Mouse (Mus musculus) embryo, embryonic 10 days (tissue): Measurements from ENCODE around the gene Mecr.
"Not testable (repeated sequence)": the region's sequence is repeated elsewhere in the genome, so short reads cannot be mapped to it uniquely, and the experiment has no call there.

ENCODE experiments used
- DNase-seq: peaks from one replicate; pipeline ENCODE4 v3.0.0-alpha.2; 2015; ENCODE audit warnings: low spot score

The Mecr gene

GRCm38 (mm10) chr4:131843290-131843743 is at the start of gene Mecr:
Gene Mecr, plus strand, starts transcription at chr4:131843470.
- DNase-seq = peak; percentile 96

- no peak for DNase-seq
Measured at GRCm38 (mm10) chr4:131796312-131797080, 46.8 kb upstream of the Mecr start.

- no peak for DNase-seq
Measured at GRCm38 (mm10) chr4:131797483-131797882, 45.8 kb upstream of the Mecr start.

DNA sequence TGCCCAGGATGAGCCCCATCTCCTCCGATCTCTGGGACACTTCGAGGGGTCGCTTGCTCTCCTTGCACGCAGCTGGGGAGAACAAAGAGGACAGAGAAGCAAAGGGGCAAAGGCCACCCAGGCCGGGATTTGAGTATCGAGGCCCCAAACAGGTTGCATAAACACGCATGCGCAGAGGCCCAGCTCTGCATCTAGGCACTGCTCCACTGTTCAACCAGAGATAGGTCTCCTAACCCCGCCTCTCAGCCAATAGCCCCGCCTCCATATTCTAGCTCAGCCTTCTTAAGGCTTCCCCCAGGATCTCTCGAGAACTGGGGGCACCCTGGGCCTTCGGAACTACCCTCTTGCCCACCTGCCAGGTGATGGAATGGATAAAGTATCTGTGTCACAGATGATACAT is 45.4 kb upstream of the Mecr start:
- DNase-seq = peak; percentile 12

DNA sequence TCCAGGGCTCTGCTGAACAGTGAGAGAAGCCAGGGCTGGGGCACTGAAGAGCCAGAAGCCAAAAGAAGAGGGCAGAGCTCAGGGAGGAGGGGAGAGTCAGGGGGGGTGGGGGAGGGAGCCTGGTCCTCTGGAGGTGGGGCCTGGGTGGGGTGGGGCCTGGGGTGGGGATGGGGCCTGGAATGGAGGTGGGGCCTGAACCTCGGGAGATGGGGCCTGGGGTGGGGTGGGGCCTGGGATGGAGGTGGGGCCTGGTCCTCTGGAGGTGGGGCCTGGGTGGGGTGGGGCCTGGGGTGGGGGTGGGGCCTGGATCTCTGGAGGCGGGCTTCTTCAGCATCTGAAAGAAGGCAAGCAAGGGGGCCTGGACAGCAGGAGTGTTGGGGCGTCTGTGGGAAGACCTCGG is 44.3 kb upstream of the Mecr start:
- DNase-seq = peak; percentile 14

GRCm38 (mm10) chr4:131803846-131804245 is 39.4 kb upstream of the Mecr start:
- DNase-seq = no peak

- not testable (repeated sequence) for DNase-seq
Measured at GRCm38 (mm10) chr4:131804732-131805131, 38.5 kb upstream of the Mecr start.

DNA sequence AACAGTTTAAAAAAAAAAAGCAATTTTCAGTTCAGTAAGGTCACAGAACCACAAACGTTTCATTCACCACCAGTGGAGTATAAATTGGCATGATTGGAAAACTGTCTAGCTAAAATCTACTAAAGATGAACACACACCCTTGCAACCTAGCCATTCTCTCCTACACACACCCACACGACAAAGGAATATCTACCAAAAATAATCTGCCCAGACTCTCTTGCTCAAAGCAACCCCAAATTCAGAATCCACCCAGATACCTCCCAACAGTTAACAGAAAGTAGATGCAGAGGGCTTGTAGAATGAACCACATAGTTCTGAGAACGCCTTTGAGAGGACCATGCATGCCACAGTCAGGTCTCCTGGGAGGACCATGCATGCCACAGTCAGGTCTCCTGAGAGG is 38.0 kb upstream of the Mecr start:
- no peak for DNase-seq

DNA sequence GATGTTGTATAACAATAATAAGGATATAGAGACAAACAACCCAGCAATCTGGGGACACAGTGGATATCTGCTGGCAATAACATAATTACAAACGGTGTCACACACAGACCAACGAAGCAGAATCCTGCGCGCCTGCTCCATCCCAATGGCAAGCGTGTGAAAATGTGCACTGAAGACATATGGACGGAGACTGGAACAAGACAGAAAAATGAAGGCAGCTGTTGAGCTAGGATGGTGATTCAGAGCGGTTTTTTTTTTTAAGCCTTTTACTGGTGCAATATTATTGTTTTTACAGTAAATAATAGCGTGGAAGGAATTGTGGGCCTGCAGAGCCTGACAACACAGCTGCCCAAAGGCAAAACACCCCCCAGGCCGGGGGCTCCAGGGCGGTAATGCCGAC is 30.8 kb upstream of the Mecr start:
- DNase-seq = no peak

GRCm38 (mm10) chr4:131813798-131814197 is 29.5 kb upstream of the Mecr start:
- no peak for DNase-seq

DNA sequence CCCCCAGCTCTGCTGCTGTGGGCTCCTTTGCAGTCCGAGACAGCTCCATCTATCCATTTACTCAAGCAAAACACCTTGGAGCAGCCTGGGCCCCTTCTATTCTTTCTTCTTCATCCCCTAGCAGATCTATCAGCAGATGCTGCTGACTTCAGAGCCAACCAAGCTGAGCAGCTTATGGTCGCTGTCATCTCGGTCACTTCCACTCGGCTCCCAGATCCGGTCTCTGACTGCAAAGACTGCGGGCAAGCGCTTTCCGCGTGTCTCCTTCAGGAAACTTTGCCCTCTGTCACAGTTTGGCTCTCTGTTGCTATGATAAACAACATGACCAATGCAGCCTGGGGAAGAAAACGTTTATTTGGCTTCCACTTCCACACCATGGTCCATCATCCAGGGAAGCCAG is 28.4 kb upstream of the Mecr start:
- no peak for DNase-seq

- DNase-seq = no peak
Measured at GRCm38 (mm10) chr4:131815774-131816173, 27.5 kb upstream of the Mecr start.

- no peak for DNase-seq
Measured at GRCm38 (mm10) chr4:131818926-131819325, 24.3 kb upstream of the Mecr start.

DNA sequence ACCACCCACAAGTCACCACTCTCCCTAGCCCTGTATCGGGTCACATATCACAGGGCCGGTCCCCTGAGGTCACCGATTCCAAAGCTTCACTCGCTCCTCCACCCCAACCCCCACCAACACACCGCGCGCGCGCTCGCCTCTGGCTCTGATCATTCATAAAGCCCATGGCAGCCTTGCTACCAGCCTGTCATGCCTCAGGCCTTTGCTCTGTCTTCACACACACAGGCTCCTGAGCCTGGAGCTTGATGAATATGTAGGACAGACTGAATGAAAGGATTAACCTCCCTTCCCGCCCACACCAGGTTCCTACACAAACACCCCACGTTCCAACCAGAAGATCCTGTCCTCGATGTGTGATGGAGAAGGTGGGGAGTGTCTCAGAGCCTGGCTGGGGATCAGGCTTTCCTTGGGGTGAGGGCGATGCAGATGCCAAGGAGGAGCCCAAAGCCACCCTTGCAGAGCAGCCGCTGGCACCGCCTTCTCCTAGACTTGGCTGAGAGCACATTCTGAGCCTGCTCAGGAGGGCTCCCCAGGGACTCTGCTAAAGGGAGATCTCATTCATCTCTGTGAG is 22.0 kb upstream of the Mecr start:
- peak; percentile 41 for DNase-seq

GRCm38 (mm10) chr4:131822583-131822982 is 20.7 kb upstream of the Mecr start:
- DNase-seq = no peak

DNA sequence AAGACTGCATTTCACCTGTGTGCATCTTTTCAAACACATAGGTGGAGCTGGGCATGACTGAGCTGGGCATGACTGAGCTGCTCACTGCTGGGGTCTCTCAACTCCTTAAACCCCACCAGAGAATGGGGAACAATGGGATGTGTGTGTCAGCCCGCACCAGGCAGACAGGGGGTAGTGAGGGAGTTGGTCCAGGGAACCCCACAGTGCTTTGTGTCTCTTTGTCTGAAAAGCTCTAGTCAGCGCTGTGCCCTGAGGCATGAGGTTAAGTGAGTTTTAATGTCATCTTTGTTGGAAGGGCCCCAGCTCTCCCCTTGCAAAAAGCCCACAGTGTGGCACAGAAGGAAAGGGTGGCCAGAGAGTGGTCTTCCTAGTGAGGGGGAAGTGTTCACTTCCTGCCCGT is 18.3 kb upstream of the Mecr start:
- no peak for DNase-seq

GRCm38 (mm10) chr4:131825830-131826229 is 17.4 kb upstream of the Mecr start:
- DNase-seq = no peak

DNA sequence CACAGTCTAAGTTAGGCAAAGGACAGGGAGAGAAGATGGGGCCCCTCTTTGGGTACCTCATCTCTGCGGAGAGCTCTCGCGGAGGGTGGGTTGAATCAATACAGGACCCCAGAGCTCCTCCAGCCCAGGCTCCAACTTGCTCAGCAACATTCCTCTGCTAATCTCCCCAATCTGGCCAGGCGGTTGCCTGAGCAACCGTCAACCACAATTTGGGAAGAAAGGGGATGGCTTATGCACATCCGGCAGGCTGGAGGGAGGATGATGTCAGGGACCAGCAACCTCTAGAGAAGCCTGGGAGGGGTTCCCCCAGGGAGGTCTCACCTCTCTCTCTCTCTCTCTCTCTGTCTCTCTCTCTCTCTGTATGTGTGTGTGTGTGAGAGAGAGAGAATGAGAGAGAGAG is 16.4 kb upstream of the Mecr start:
- peak; percentile 79 for DNase-seq

DNA sequence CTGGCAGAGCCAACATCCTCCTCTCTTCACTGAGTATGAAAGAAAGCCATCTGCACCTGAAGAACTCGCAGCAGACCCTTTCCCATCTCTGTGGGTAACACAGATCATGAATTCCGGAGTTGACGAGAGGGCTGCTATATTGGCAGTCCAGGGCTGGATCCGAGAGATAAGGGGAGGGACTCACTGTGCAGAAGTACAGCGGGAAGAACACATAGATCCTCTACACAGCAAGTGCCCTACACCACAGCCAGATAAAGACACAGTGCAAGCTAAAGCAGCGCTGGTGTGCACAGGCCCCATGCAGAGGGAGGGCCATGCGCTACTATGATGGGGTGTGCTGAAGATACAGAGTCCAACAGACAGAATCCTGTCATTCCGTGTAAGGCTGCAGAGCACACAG is 14.1 kb upstream of the Mecr start:
- no peak for DNase-seq

- no peak for DNase-seq
Measured at GRCm38 (mm10) chr4:131831546-131832045, 11.7 kb upstream of the Mecr start.

- no peak for DNase-seq
Measured at GRCm38 (mm10) chr4:131832759-131833407, 10.4 kb upstream of the Mecr start.

DNA sequence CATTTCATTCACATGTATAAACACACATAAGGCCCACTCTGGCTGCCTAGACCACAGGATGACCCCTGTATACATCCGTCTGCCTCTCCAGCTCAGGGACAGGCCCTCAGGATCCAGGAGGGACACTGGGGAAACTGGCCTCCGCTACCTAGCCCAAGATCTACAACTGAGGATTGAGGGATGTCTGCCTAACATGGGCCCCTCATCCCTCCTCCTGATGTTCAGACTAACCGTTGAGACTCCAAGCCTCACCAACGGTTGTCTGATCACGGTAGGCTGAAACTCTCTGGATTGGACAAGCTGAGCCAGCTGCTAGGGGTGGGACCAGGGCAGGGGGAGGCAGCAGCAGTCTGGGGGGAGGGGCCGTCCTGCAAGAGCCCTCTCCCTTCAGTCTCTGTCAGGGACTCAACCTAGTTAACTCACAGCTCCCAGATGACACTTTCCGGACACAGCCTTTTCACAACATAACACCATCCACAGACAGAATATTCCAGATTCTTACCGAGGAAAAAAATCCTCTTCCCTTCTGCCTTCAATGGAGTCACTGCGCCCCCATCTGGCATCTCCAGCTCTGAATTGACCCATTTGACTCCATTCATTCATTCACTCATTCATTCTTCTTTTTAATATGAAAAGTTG is 9.2 kb upstream of the Mecr start:
- DNase-seq = peak; percentile 49
